Comparison of ENCODE assay signal across 12 mouse cellular contexts in genomic region chr8:122273826-122274225, GRCm38 (mm10). TPM values are rescaled to one million over a fixed set of nuclear protein-coding genes. Genes with fewer than 3 reads are reported as not detected.
A peak's percentile ranks its signal among the peaks of the same experiment; 100 is the strongest.
DNase-seq lines count a peak whose midpoint lies in the region; ATAC-seq lines count a peak whose summit lies in the region.
"Had no signal": no experiment of that assay in that cellular context is flagged by ENCODE, and none has a peak within 500 bp of the region (broad histone marks: within the 10 kb centered on the region; RNA-seq: fewer than 3 reads in every experiment).

No protein-coding gene starts in this region.

- DNase-seq in neural tube, embryonic 10.5 days (ENCODE audit: extremely low spot score, low spot score), result no peak
- no peak for DNase-seq in lung, postnatal 25 days (ENCODE audit: low spot score)
- no peak for DNase-seq in testis, postnatal 14 days (ENCODE audit: low spot score)

- WGBS in forebrain, embryonic 13.5 days, result 38% methylated on average over 7 of the region's 7 CpGs
- WGBS in forebrain, embryonic 12.5 days, result 46% methylated on average over 7 of the region's 7 CpGs
- WGBS in neural tube, embryonic 13.5 days, result 48% methylated on average over 7 of the region's 7 CpGs
- 22% methylated on average over 7 of the region's 7 CpGs for WGBS in intestine, embryonic 16.5 days

- H3K4me1 ChIP-seq in forebrain, embryonic 13.5 days, result peaks cover 15% of the 10 kb centered on the region
- peaks cover 19% of the 10 kb centered on the region for H3K4me1 ChIP-seq in forebrain, embryonic 12.5 days
- peaks cover 17% of the 10 kb centered on the region for H3K4me1 ChIP-seq in neural tube, embryonic 13.5 days (replicated peaks)
- H3K4me1 ChIP-seq in intestine, embryonic 16.5 days (ENCODE audit: control insufficient read depth, insufficient read depth, low read length), result peaks cover 15% of the 10 kb centered on the region

- no peak overlapping the region for H3K4me3 ChIP-seq in forebrain, embryonic 13.5 days
- no peak overlapping the region for H3K4me3 ChIP-seq in forebrain, embryonic 12.5 days (replicated peaks)
- H3K4me3 ChIP-seq in neural tube, embryonic 13.5 days, result no peak overlapping the region
- no peak overlapping the region for H3K4me3 ChIP-seq in intestine, embryonic 16.5 days (ENCODE audit: low read length)
- H3K4me3 ChIP-seq: limb, embryonic 10.5 days; lung, embryonic 15.5 days; midbrain, embryonic 10.5 days had no signal

- 0 out of 2 replicates have a peak overlapping the region, but pooled peaks have one; percentile 21 for H3K9ac ChIP-seq in forebrain, embryonic 13.5 days
- no peak overlapping the region for H3K9ac ChIP-seq in forebrain, embryonic 12.5 days
- 0 out of 2 replicates have a peak overlapping the region, but pooled peaks have one; percentile 32 for H3K9ac ChIP-seq in neural tube, embryonic 13.5 days
- peak overlapping the region; percentile 24; the same call in 1 of the 2 replicates for H3K9ac ChIP-seq in intestine, embryonic 16.5 days (ENCODE audit: low read depth, low read length)
- H3K9ac ChIP-seq: hindbrain, embryonic 14.5 days; lung, embryonic 15.5 days had no signal

- H3K4me2 ChIP-seq in forebrain, embryonic 13.5 days, result no peak overlapping the region
- H3K4me2 ChIP-seq in forebrain, embryonic 12.5 days, result no peak overlapping the region
- H3K4me2 ChIP-seq in neural tube, embryonic 13.5 days, result no peak overlapping the region
- H3K4me2 ChIP-seq in intestine, embryonic 16.5 days (ENCODE audit: low read depth, low read length), result no peak overlapping the region
- H3K4me2 ChIP-seq: hindbrain, embryonic 14.5 days; lung, embryonic 15.5 days had no signal

- H3K9me3 ChIP-seq in forebrain, embryonic 13.5 days (replicated peaks), result no peaks in the 10 kb centered on the region
- H3K9me3 ChIP-seq in forebrain, embryonic 12.5 days, result no peaks in the 10 kb centered on the region
- no peaks in the 10 kb centered on the region for H3K9me3 ChIP-seq in neural tube, embryonic 13.5 days
- H3K9me3 ChIP-seq in intestine, embryonic 16.5 days (ENCODE audit: control insufficient read depth, low read length), result no peaks in the 10 kb centered on the region
- H3K9me3 ChIP-seq: limb, embryonic 10.5 days; lung, embryonic 15.5 days; midbrain, embryonic 10.5 days had no signal

- ATAC-seq in forebrain, embryonic 13.5 days, result no peak
- no peak for ATAC-seq in forebrain, embryonic 12.5 days (ENCODE audit: low FRiP score)
- ATAC-seq in neural tube, embryonic 13.5 days (ENCODE audit: low read depth), result no peak
- peak; percentile 20; the same call in 1 of the 2 replicates for ATAC-seq in intestine, embryonic 16.5 days
- peak; percentile 60 for ATAC-seq in megakaryocyte progenitor cell, adult 5-6 weeks (replicated peaks; ENCODE audit: poor library complexity)

- peaks cover 30% of the 10 kb centered on the region for H3K27me3 ChIP-seq in forebrain, embryonic 13.5 days
- peaks cover 41% of the 10 kb centered on the region for H3K27me3 ChIP-seq in forebrain, embryonic 12.5 days
- H3K27me3 ChIP-seq in neural tube, embryonic 13.5 days, result peaks cover 16% of the 10 kb centered on the region
- no peaks in the 10 kb centered on the region for H3K27me3 ChIP-seq in intestine, embryonic 16.5 days (replicated peaks; ENCODE audit: control insufficient read depth, insufficient read depth, low read length)

- no peak overlapping the region for H3K27ac ChIP-seq in forebrain, embryonic 13.5 days
- no peak overlapping the region for H3K27ac ChIP-seq in forebrain, embryonic 12.5 days
- no peak overlapping the region for H3K27ac ChIP-seq in neural tube, embryonic 13.5 days (replicated peaks)
- H3K27ac ChIP-seq in intestine, embryonic 16.5 days (ENCODE audit: low read length), result no peak overlapping the region; the same call in 1 of the 2 replicates
- H3K27ac ChIP-seq: hindbrain, embryonic 14.5 days; lung, embryonic 15.5 days; midbrain, embryonic 10.5 days had no signal

- no peaks in the 10 kb centered on the region for H3K36me3 ChIP-seq in forebrain, embryonic 13.5 days (ENCODE audit: poor library complexity, severe bottlenecking)
- H3K36me3 ChIP-seq in forebrain, embryonic 12.5 days (replicated peaks), result no peaks in the 10 kb centered on the region
- H3K36me3 ChIP-seq in neural tube, embryonic 13.5 days, result no peaks in the 10 kb centered on the region
- no peaks in the 10 kb centered on the region for H3K36me3 ChIP-seq in intestine, embryonic 16.5 days (ENCODE audit: control insufficient read depth, insufficient read depth, low read length)
- H3K36me3 ChIP-seq: limb, embryonic 10.5 days; lung, embryonic 15.5 days; midbrain, embryonic 10.5 days had no signal

RNA-seq across cellular contexts. Expression of gene Zfpm1, which starts 8.1 kb away (rescaled TPM):
- polyA plus RNA-seq in forebrain, embryonic 13.5 days (2015; fragmentation: Nextera tagmentation; extraction: Ambion mirVana), result 0.48 and 0.49 TPM in 2 replicates
- 0.82 and 1.2 TPM in 2 replicates for polyA plus RNA-seq in forebrain, embryonic 12.5 days (2016; fragmentation: Nextera tagmentation; extraction: Ambion mirVana)
- 0.83 and 0.89 TPM in 2 replicates for polyA plus RNA-seq in neural tube, embryonic 13.5 days (2015; fragmentation: Nextera tagmentation; extraction: Ambion mirVana)
- polyA plus RNA-seq in intestine, embryonic 16.5 days (2015; fragmentation: Nextera tagmentation; extraction: Ambion mirVana), result 2.6 and 2.7 TPM in 2 replicates
- 12.2 and 21.6 TPM in 2 replicates for total RNA-seq in megakaryocyte progenitor cell, adult 5-6 weeks (2015)
- total RNA-seq in megakaryocyte progenitor cell, adult 5-6 weeks (2017), result 9.9 and 20.3 TPM in 2 replicates

Comparison
In these comparisons a context has a peak if more than half of its experiments do, and no peak if none do; other contexts are left out.
1. ATAC-seq: peak in intestine, embryonic 16.5 days (single experiment) and megakaryocyte progenitor cell, adult 5-6 weeks (single experiment); none in forebrain, embryonic 13.5 days (single experiment), forebrain, embryonic 12.5 days (single experiment) and neural tube, embryonic 13.5 days (single experiment).